ENCODE assay signal across 8 mouse cellular contexts in the genomic region with DNA sequence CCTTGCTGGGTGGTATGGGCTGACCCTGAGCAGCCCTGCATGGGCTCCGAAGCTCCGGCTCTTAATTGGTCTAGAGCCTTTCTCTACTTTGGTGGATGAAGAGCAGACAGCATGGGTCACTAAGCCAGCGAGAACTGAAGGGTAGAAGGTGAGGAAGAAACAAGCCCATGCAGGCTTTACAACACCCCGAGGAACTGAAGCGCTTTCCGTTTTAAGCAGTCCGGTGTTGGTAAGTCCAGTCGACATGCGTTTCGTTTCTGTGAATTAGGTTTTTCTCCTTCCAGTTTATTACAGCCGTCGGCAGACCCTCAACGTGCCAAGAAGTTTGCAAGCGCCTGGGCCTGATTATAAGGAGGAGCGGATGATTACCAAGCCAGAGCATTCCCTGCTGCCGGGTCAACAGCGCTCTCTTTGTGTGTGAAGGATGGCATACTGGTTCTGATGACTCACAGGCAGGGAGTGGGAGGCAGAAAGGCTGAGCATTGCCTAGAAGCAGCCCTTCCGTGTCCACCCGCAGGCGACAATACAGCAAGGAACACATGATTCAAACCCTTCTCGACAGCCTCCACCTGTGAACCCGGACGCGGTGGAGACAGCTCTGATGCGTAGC. TPM values are rescaled to one million over a fixed set of nuclear protein-coding genes. Genes with fewer than 3 reads are reported as not detected.
DNase-seq lines count a peak whose midpoint lies in the region; ATAC-seq and TF ChIP-seq lines count a peak whose summit lies in the region.

No protein-coding gene starts in this region.

- H3K4me1 ChIP-seq in kidney, embryonic 14.5 days (ENCODE audit: control insufficient read depth, insufficient read depth, low read length) = no peaks in the 10 kb centered on the region
- H3K4me1 ChIP-seq in kidney, embryonic 16.5 days (ENCODE audit: insufficient read depth, low read length) = no peaks in the 10 kb centered on the region
- no peaks in the 10 kb centered on the region for H3K4me1 ChIP-seq in embryonic fibroblast, embryonic 13.5 days (ENCODE audit: control insufficient read depth, insufficient read depth, low read length)

- H3K4me3 ChIP-seq in kidney, embryonic 14.5 days (ENCODE audit: low read length) = no peak overlapping the region
- H3K4me3 ChIP-seq in kidney, embryonic 16.5 days (ENCODE audit: low read length) = no peak overlapping the region
- H3K4me3 ChIP-seq in embryonic fibroblast, embryonic 13.5 days (ENCODE audit: insufficient read depth, low read length) = no peak overlapping the region

- H3K36me3 ChIP-seq in kidney, embryonic 14.5 days (ENCODE audit: control insufficient read depth, insufficient read depth, low read length) = no peaks in the 10 kb centered on the region
- no peaks in the 10 kb centered on the region for H3K36me3 ChIP-seq in kidney, embryonic 16.5 days (ENCODE audit: insufficient read depth, low read length)

- ATAC-seq in kidney, embryonic 14.5 days (ENCODE audit: low FRiP score, low TSS enrichment) = peak; percentile 46; the same call in 1 of the 2 replicates
- no peak for ATAC-seq in kidney, embryonic 16.5 days (ENCODE audit: low FRiP score, low TSS enrichment)
- ATAC-seq in erythroblast, adult 5-6 weeks (replicated peaks; ENCODE audit: low FRiP score, poor library complexity, severe bottlenecking) = no peak

- no peak overlapping the region for H3K9ac ChIP-seq in kidney, embryonic 14.5 days (ENCODE audit: low read depth, low read length)
- no peak overlapping the region for H3K9ac ChIP-seq in kidney, embryonic 16.5 days (replicated peaks; ENCODE audit: low read length)

- DNase-seq in layer of hippocampus, postnatal 10 days (ENCODE audit: low spot score in 2 of 2) = peak; percentile 25 to 36
- peak; percentile 18 for DNase-seq in lung, postnatal 25 days (ENCODE audit: low spot score)
- DNase-seq in spleen, postnatal 4 days (ENCODE audit: low spot score in 2 of 2) = no peak
- DNase-seq in spleen, adult 18-20 months = no peak

- no peak for TF ChIP-seq POLR2A in embryonic fibroblast, embryonic 13.5 days (IDR thresholded peaks at IDR 0.05; ENCODE audit: low read depth, low read length)

- H3K4me2 ChIP-seq in kidney, embryonic 14.5 days (replicated peaks; ENCODE audit: low read depth, low read length) = 0 out of 2 replicates have a peak overlapping the region, but pooled peaks have one; percentile 3
- no peak overlapping the region for H3K4me2 ChIP-seq in kidney, embryonic 16.5 days (replicated peaks; ENCODE audit: low read depth, low read length)

- H3K27ac ChIP-seq in kidney, embryonic 14.5 days (ENCODE audit: low read depth, low read length) = no peak overlapping the region
- no peak overlapping the region; the same call in 1 of the 2 replicates for H3K27ac ChIP-seq in kidney, embryonic 16.5 days (ENCODE audit: low read length)
- peak overlapping the region; percentile 29 for H3K27ac ChIP-seq in embryonic fibroblast, embryonic 13.5 days (ENCODE audit: insufficient read depth, low read length)

- no peaks in the 10 kb centered on the region for H3K9me3 ChIP-seq in kidney, embryonic 14.5 days (ENCODE audit: control insufficient read depth, low read length)
- no peaks in the 10 kb centered on the region for H3K9me3 ChIP-seq in kidney, embryonic 16.5 days (ENCODE audit: low read length)

- TF ChIP-seq CTCF in embryonic fibroblast, embryonic 13.5 days (IDR thresholded peaks at IDR 0.05; ENCODE audit: borderline replicate concordance, insufficient read depth, low read length) = no peak

- WGBS in kidney, embryonic 14.5 days = 61% methylated on average over 25 of the region's 25 CpGs
- 58% methylated on average over 25 of the region's 25 CpGs for WGBS in kidney, embryonic 16.5 days

- no peaks in the 10 kb centered on the region for H3K27me3 ChIP-seq in kidney, embryonic 14.5 days (ENCODE audit: control insufficient read depth, insufficient read depth, low read length)
- no peaks in the 10 kb centered on the region for H3K27me3 ChIP-seq in kidney, embryonic 16.5 days (ENCODE audit: insufficient read depth, low read length)

RNA-seq across cellular contexts. Expression of a gene that starts 40.3 kb away (rescaled TPM):
- polyA plus RNA-seq in kidney, embryonic 14.5 days (2014; fragmentation: Nextera tagmentation; extraction: Ambion mirVana) = 44.2 and 53.9 TPM in 2 replicates
- 41.1 and 45.2 TPM in 2 replicates for polyA plus RNA-seq in kidney, embryonic 16.5 days (2015; fragmentation: Nextera tagmentation; extraction: Ambion mirVana)
- 31.3 and 37.2 TPM in 2 replicates for polyA plus RNA-seq in embryonic fibroblast, embryonic 13.5 days (2011; ENCODE audit: insufficient read length, low read depth, missing spikeins)
- 10 to 100 TPM; 45.4 to 45.9 TPM for total RNA-seq in layer of hippocampus, postnatal 10 days (2021)
- 5.2 and 7.5 TPM in 2 replicates for total RNA-seq in erythroblast, adult 5-6 weeks (2015; ENCODE audit: low replicate concordance)
- total RNA-seq in erythroblast, adult 5-6 weeks (2017; ENCODE audit: low replicate concordance) = 10.0 and 15.1 TPM in 2 replicates

RNA-seq across cellular contexts. Expression of a gene that starts 40.4 kb away (rescaled TPM):
- 1,862 and 2,225 TPM in 2 replicates for polyA plus RNA-seq in kidney, embryonic 14.5 days (2014; fragmentation: Nextera tagmentation; extraction: Ambion mirVana)
- polyA plus RNA-seq in kidney, embryonic 16.5 days (2015; fragmentation: Nextera tagmentation; extraction: Ambion mirVana) = 1,366 and 1,384 TPM in 2 replicates
- polyA plus RNA-seq in embryonic fibroblast, embryonic 13.5 days (2011; ENCODE audit: insufficient read length, low read depth, missing spikeins) = 131 and 138 TPM in 2 replicates
- total RNA-seq in layer of hippocampus, postnatal 10 days (2021) = 100 to 1,000 TPM; 209 to 222 TPM
- total RNA-seq in erythroblast, adult 5-6 weeks (2015; ENCODE audit: low replicate concordance) = 310 and 337 TPM in 2 replicates
- 224 and 253 TPM in 2 replicates for total RNA-seq in erythroblast, adult 5-6 weeks (2017; ENCODE audit: low replicate concordance)

Comparison
In these comparisons a context has a peak if more than half of its experiments do, and no peak if none do; other contexts are left out.
1. DNase-seq: peak in layer of hippocampus, postnatal 10 days (2 of 2) and lung, postnatal 25 days (single experiment); none in spleen, postnatal 4 days (0 of 2) and spleen, adult 18-20 months (0 of 2).